Mouse (Mus musculus) left cerebral cortex, postnatal 4 days (tissue): ENCODE measurements around the gene Ly75. TPM values are rescaled to one million over a fixed set of nuclear protein-coding genes. Genes with fewer than 3 reads are reported as not detected.

Experiments
- DNase-seq: peaks from one replicate; pipeline ENCODE4 v3.0.0-alpha.2; 2022
- intact Hi-C: fragments of 180-260 bp; cut with DNase I; formaldehyde crosslinking; loops from one replicate; pipeline ENCODE4 v1.15.1; 2025
- total RNA-seq, 2 experiments: library from RNA; stranded (reverse); gene quantifications; 2 replicates each; pipeline ENCODE4 v1.2.3; 2021

Gene Ly75
- total RNA-seq, 2 experiments from 2014 or later = 5.1 to 6.7 TPM

- intact Hi-C loops = no loop called here
- DNase-seq = no peak
Measured at GRCm38 (mm10) chr2:60375608-60376107, 7.4 kb downstream of the Ly75 start.

- no peak for DNase-seq
- intact Hi-C loops = no loop called here
Measured at GRCm38 (mm10) chr2:60375126-60375525, 8.0 kb downstream of the Ly75 start.

- no peak for DNase-seq
- intact Hi-C loops = no loop called here
Measured at GRCm38 (mm10) chr2:60370188-60370587, 12.9 kb downstream of the Ly75 start.

GRCm38 (mm10) chr2:60369454-60369853 is 13.6 kb downstream of the Ly75 start:
- intact Hi-C loops = no loop called here
- no peak for DNase-seq

GRCm38 (mm10) chr2:60367871-60368270 is 15.2 kb downstream of the Ly75 start:
- DNase-seq = no peak
- intact Hi-C loops = no loop called here

- intact Hi-C loops = no loop called here
Measured at GRCm38 (mm10) chr2:60367204-60367603, 15.9 kb downstream of the Ly75 start.

GRCm38 (mm10) chr2:60365820-60366610 is 17.1 kb downstream of the Ly75 start:
- intact Hi-C loops = no loop called here
- no peak for DNase-seq

More at GRCm38 (mm10) chr2:60367204-60367603, 15.9 kb downstream of the Ly75 start:
- no peak for DNase-seq

GRCm38 (mm10) chr2:60365138-60365775 is 17.8 kb downstream of the Ly75 start:
- DNase-seq = no peak
- intact Hi-C loops = no loop called here

- intact Hi-C loops = no loop called here
- DNase-seq = no peak
Measured at GRCm38 (mm10) chr2:60362146-60362545, 21.0 kb downstream of the Ly75 start.

- no peak for DNase-seq
- intact Hi-C loops = no loop called here
Measured at GRCm38 (mm10) chr2:60359796-60360195, 23.3 kb downstream of the Ly75 start.

GRCm38 (mm10) chr2:60355388-60355683 is 27.8 kb downstream of the Ly75 start:
- peak; percentile 6 for DNase-seq
- intact Hi-C loops = no loop called here

GRCm38 (mm10) chr2:60354541-60355387 is 28.3 kb downstream of the Ly75 start:
- DNase-seq = no peak
- intact Hi-C loops = no loop called here

GRCm38 (mm10) chr2:60352296-60352695 is 30.8 kb downstream of the Ly75 start:
- no peak for DNase-seq
- intact Hi-C loops = no loop called here

- DNase-seq = no peak
- intact Hi-C loops = no loop called here
Measured at GRCm38 (mm10) chr2:60351781-60352180, 31.3 kb downstream of the Ly75 start.

GRCm38 (mm10) chr2:60347875-60348274 is 35.2 kb downstream of the Ly75 start:
- DNase-seq = no peak
- intact Hi-C loops = no loop called here

- intact Hi-C loops = no loop called here
Measured at GRCm38 (mm10) chr2:60346531-60346930, 36.6 kb downstream of the Ly75 start.

GRCm38 (mm10) chr2:60345717-60346116 is 37.4 kb downstream of the Ly75 start:
- DNase-seq = no peak
- intact Hi-C loops = no loop called here

More at GRCm38 (mm10) chr2:60346531-60346930, 36.6 kb downstream of the Ly75 start:
- DNase-seq = peak; percentile 27

GRCm38 (mm10) chr2:60343607-60344289 is 39.4 kb downstream of the Ly75 start:
- no peak for DNase-seq
- intact Hi-C loops = no loop called here

- DNase-seq = no peak
- intact Hi-C loops = no loop called here
Measured at GRCm38 (mm10) chr2:60342107-60342880, 40.8 kb downstream of the Ly75 start.

- intact Hi-C loops = no loop called here
- DNase-seq = no peak
Measured at GRCm38 (mm10) chr2:60337937-60338336, 45.2 kb downstream of the Ly75 start.
